Mouse (Mus musculus): ENCODE results near the gene Vmn2r37. TPM values are rescaled to one million over a fixed set of nuclear protein-coding genes. Genes with fewer than 3 reads are reported as not detected.
"Not testable (repeated sequence)": the region's sequence is repeated elsewhere in the genome, so short reads cannot be mapped to it uniquely, and the experiment has no call there.

Gene Vmn2r37
- polyA plus RNA-seq (2016; fragmentation: Nextera tagmentation; extraction: Ambion mirVana): not detected in 2 replicates

DNA sequence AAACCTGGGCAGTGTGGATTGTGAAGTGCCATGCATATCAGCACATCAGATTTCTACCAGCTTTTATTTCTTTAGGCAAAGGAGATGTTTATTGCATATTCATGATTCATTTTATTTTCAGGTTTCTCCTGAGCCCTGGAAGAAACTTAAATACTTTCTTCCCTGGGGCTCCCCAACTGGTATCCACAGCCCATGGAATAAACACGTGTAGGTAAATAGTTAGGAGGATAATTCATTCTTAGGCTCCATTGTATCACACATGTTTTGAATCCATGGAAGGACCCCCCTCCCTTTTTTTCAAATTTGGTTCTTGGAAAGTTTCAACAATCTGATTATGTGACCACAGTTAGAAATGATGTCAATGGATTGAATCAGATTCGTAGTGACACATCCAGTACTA lies at the start of gene Vmn2r37:
Vmn2r37 (minus strand) TSS at position 101 of the 400 bp plus-strand sequence.
- not testable (repeated sequence) for H3K27ac ChIP-seq; H3K27me3 ChIP-seq (replicated peaks); H3K4me1 ChIP-seq; H3K9me3 ChIP-seq (replicated peaks); H3K4me3 ChIP-seq; H3K4me2 ChIP-seq; H3K9ac ChIP-seq; H3K36me3 ChIP-seq; ATAC-seq
- 32% methylated on average over 2 of the region's 2 CpGs for WGBS (ENCODE audit: insufficient replicate concordance)

Other genes starting within 250 kb of the Vmn2r37 start
- gene Vmn2r39, start 192.9 kb downstream of the Vmn2r37 start, polyA plus RNA-seq (2016; fragmentation: Nextera tagmentation; extraction: Ambion mirVana): not detected in 2 replicates
- not detected in 2 replicates for gene Vmn2r38, start 125.8 kb downstream of the Vmn2r37 start, polyA plus RNA-seq (2016; fragmentation: Nextera tagmentation; extraction: Ambion mirVana)